Mouse (Mus musculus) fibroblast of lung, adult 2 months (primary cell): ENCODE measurements around the gene Gm5737.

Experiments
- DNase-seq: peaks from one replicate; pipeline ENCODE4 v3.0.0-alpha.2; 2011; ENCODE audit warnings: low read depth

The Gm5737 gene

DNA sequence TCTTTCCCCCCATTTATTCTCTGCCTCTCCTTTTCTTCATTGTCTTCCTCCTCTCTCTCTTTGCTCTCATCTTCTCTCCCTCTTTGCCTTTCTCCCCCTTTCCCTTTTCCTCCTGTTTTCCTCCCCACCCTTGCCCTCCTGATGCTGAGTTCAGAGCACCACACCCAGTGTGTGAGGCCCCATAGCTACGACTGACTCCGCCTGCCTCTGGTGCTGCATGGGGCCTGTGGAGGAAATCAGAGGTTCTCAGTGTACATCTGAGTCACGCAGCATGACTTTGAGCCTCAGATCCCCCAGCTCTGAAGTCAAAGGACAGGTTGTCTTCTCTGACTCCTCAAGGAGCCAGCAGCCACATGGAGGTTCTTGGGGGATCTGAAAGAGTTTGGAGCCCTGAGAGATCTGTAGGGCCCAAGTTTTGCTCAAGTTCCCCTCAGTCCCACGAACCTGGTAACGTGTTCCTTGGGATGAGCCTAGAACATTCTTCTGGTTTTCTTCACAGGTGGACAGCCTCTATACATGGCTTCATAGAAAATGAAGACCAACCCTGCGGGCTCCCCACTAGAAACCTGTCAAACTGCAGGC, at the start of gene Gm5737:
TSS of gene Gm5737 (plus strand) at position 532 of the 582 bp plus-strand sequence.
- no peak for DNase-seq

DNA sequence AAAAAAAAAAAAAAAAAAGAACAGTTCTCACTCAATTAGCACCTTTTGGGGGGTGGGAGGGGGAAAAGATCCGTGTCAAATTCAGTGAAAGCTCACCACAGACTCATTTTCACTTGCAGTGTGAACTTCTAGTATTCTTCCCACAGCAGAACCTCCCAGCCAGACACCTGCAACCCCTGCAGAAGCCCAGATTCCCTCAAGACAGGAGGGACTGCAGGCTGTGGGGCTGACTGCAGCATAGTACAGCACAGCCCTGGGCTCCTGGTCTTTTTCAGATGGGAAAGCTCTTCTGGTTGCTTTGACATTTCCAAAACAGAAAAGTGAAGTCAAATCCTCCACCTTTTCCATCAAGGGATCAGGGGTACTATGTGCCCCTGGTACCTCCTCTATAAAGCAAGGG, 44.8 kb upstream of the Gm5737 start:
- no peak for DNase-seq

DNA sequence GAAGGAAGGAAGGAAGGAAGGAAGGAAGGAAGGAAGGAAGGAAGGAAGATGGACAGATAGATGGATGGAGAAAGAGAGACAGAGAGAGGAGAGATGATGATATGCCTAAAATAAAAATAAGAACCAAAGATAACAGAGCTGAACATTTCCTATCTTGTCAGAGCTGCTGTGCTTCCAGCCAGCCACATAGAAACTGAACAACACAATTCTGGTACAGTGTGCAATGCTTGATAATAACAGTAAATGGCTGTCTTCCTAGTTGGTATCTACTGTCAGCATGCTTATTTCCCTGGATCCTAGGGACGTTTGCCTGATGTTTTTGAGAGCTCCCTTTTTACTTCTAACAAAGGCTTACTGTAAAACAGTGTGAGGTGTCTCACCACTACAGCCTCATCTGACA, 40.8 kb upstream of the Gm5737 start:
- DNase-seq: no peak

DNA sequence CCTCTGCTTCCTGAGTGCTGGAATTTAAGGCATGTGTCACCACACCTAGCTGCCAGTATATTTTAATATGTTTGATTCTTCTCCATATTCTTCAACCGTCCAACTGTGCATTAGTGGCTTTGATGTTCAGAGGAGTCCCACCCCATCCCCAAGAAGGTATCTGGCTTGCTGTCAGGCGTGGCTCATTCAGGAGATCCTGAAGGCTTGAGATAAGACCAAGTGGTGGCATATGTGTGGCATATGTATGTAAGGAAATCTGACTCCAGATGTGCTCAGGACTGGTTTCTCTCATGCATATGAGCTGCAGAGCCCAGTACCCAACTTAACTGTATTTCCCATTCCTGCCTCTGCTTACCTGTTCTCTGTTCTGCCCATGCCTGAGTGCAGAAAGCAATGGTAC, 34.2 kb upstream of the Gm5737 start:
- no peak for DNase-seq

DNA sequence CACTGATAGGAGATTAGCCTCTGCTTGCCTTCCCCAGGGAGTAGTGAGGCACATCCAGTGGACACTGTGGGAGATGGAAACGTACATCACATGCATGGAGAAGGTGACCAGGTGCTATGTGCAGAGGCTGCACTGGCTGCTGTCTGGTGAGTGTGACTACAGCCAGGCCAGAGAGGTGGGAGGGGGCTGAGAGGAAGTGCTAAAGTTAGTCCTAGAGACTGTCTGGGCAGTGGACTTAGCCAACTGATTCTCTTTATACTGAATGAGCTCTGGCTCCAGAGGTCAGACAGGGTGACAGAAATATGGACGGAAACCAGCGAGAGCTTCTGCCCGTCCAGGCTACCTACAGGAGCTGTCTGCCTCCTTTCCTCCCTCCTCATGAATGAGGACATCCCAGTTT, 16.6 kb upstream of the Gm5737 start:
- no peak for DNase-seq

DNA sequence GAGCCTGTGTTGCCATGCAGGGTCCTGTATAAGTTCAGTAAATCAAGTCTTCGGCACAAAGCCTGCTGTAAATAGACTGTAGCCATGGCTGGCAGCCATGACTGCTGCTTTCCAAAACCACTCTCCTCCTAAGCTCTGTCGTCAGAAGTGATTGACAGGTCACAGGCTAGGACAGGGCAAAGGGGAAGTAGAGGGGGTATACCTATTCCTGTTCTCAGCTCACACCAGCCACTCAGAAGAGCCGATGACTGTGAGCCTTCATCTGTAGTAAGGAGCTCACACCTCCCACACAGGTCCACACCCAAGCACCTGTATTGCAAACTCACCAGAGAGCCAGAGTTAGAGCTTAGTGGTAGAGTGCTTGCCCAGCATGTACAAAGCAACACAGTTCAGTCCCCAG, 15.8 kb upstream of the Gm5737 start:
- no peak for DNase-seq

DNA sequence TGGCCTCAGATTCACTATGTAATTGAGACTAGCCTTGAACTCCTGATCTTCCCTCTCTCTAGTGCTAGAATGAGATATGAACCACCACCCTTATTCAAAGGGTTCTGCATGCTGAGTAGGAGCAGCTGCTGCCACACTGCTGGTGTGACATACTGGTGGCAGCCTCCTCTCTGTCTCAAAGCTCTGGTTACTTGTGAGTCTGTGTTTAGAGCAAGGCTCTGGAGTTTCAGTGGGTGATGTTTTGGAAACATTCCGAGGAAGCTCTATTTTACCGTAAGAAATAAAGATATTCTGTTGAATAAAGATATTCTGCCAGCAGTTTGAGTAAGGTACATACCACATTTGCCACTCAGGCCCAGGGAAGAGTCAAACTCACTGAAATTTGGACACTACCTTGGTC, 8.9 kb upstream of the Gm5737 start:
- no peak for DNase-seq

DNA sequence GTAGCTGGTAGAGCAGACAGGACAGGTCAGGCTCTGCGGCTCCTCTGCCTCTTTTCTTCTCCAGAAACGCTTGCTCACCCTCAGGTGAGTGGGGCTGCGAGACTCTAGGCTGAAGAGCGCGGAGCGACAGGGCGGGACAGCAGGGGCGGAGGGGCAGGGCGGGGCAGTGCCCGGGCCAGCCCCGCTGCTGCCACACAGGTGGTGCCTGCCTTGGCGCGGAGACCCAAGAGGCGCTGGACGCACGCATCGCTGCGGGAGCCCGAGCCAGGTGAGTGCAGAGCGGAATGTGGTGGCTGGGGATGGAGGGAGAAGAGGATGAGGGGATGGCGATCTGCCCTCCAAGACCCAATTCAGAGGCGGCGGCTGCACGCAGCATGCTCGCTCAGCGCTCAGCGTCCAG, 2.5 kb upstream of the Gm5737 start:
- DNase-seq: no peak

DNA sequence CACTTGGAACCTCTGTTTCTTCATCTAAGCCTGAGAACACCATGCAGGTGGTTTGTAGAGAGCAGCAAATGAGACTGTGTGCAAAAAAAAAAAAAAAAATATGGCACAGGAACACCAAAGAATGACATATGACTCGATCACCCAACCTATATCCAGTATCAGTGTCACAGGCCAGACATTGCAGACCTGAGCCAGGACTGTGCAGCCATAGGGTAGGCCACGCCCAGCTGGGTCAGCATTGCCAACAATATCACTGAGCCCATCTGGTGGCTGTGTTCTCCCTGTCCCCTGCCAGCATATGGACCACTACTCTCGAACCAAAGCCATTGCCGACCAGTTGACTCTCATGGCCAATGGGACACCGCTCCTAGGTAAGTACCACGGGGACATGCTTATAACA, 5.4 kb downstream of the Gm5737 start:
- DNase-seq: no peak

DNA sequence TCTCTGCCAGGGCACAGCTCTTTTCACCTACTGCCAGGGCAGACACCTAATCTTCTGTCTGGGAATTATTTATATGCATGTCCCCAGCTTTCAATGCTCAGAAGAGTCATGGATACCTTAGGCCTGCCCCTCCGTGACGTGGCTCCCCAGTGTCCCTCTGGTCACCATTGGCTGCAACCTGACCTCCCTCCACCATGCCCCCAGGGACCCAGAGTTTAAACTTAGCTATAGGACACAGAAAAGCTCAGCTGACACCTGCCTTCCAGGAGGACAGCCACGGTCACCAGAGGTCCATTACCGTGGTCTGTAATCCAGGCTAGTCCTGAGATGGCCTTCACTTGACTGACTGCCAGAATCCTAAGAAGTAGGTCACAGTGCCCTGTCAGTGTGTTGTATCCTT, 7.2 kb downstream of the Gm5737 start:
- no peak for DNase-seq

DNA sequence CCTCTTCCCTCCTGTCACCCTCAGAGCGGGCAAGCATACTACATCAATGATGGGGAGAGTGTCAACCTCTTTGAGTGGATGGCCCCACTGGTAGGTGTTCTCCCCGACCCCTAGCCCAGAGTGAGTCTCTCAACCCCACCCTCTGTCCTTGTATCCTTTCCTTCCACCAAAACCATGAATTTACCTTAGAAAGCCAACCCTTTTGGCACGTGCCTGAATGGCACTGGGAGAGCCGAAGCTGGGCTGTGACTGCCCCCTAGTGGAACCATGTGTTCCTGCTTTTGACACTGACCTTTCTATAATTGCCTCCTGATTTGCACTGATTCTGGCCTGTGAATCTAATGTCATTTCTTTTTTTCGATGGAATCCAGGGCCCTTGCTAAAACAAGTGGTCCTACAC, 11.1 kb downstream of the Gm5737 start:
- no peak for DNase-seq

DNA sequence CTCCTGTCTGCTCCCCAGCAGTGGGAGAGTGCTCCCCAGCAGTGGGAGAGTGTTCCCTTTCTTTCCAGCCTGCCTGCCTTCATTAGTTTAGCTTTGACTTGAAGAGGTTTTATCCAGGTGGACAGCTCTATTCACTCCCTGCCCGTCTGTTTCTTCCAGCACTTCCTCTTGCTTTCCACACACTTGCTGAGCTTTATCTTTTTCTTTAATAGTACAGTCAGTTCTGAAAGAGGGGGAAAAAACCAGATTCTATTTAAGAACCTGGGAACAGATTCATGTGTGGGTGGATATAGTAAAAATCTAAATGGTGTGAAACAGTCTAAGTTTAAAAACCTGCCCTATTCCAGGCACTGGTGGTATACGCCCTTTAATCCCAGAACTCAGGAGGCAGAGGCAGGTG, 12.9 kb downstream of the Gm5737 start:
- DNase-seq: no peak

DNA sequence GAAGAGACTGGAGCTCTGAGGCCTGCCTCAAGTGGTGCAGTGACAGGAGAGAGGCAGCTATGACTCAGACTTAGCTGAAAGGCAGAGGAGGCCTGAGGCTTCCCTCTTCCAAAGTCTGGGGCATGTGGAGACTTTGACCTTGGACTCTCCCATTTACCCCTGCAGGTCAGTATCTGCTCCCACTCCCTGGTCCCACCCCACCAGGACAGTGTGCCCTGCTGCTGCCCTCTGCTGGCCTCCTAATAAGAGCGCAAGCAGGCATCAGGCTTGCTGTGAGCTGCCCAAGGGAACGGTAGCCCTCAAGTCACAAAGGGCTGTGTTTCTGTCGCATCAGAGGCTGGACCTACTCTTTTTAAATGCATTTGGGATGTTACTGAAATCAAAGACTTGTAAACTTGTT, 14.2 kb downstream of the Gm5737 start:
- no peak for DNase-seq

DNA sequence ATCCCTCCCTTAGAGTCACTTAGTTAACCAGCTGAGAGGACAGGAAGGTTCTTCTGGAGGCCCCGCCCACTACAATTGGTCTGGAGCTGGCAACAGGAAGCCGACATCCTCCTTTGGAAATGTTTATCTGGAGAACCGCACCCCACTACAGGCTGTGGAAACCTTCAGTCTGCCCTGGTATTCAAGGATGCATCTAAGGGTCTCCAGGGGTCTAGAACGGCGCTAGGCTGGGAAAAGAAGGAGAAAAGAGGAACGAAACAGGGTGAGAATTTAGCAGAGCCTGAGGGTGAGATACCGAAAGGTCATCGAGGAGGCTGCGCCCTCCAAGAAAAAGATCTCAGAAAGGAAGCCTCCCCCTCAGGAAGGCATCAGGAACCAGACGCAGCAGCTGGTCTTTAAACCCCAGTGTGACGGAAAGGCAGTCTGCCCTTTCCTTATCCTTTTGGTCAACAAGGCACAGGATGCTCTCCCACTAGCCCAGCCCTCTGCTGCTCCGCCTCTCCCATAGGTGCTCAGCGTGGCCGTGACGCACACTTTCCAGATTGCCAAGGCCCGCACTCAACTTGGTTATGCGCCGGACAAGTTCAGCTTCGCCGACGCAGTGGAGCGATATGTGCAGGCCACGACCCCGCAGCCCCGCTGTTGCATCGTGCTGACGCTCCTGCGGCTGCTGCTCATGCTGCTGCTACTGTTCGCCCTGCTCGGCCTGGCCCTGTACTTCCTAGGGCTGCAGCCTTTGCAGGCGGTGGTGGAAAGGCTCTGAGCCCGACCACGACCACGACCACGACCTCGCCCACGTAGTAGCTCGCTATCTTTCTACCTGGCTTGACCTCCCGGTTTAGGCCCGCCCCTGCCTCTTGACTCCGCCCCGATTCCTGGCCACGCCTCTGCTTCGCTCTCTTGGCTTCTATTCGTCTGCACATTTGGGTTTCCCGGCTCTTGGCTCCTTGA, 18.5 kb downstream of the Gm5737 start:
- DNase-seq: no peak

DNA sequence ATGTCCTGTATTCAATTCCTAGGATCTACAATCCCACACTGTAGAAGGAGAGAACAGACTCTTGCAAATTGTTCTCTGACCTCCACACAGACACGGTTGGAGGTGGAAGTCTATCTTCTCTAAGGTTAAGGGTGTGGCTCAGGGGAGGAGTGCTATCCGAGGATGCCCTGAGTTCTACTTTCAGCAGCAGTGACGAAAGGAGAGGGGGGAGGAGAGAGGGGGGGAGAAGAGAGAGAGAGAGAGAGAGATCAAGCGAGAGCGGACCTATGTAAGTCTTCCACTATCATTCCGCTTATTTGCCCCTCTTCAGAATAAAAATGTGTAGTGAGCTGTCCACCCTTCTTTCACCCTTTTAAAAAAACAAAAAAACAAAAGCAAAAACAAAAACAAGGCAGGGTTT, 22.3 kb downstream of the Gm5737 start:
- DNase-seq: no peak

DNA sequence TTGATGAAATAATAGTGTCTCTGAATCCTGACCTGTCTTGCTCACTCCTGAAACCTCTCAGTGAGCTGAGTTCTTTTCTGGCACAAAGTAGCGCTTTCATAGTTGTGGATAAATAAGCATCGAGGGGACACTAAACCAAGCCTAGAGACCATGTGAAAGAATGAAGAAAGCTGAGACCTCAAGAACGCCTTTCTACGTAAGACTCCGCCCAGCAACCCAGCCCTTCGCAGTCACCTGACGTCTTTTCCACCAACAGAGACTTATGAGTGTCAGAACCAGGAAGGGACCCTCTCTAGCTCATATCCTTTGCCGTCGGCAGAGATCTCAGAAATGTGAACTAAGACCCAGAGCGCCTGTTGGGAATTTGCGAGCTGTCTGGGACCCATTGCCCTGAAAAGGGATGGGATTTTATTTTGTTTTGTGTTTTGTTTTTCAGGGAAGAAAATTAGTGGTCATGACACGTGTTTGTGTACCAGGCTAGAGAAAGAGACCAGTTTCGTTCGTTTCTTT, 22.8 kb downstream of the Gm5737 start:
- peak; percentile 81 for DNase-seq

DNA sequence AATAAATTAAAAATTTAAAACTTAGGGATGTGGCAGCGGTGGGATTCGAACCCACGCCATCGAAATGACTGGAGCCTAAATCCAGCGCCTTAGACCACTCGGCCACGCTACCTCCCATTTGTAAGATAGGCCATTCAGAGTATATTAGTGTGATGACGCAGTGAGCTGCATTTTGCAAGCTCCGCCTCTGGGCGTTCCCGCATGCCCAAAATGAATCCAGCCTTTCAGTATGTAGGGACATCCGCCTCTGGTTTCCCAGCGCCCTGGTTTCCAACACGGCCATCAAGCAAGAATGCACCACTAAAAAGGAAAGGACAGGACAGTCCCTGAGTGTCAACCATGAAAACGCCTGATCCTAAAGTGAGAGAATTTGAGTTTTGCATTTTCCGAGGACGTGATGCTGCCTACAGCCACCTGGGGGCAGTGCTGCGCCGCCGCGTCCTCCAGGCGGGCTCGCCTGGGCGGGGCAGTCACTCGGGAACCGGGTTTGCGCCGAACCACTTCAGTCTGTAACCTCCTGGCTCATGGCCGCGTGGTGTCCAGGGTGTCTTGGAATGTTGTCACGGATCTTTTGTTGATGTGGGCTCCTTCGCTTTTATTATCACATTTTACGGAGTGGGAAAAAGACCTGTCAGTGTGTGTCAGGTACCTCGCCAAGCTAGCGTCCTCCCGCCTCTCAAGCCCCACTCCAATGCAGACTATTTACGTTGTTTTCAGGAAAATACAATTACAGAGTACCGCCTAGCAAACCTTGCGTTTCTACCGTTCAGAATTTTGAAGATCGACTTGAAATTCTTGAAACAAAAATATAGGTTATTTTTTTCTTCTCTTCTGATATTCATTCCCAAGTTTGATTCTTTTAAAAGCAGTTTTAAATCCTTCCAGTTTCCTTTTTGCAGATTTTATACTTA, 23.5 kb downstream of the Gm5737 start:
- DNase-seq: peak; percentile 94

DNA sequence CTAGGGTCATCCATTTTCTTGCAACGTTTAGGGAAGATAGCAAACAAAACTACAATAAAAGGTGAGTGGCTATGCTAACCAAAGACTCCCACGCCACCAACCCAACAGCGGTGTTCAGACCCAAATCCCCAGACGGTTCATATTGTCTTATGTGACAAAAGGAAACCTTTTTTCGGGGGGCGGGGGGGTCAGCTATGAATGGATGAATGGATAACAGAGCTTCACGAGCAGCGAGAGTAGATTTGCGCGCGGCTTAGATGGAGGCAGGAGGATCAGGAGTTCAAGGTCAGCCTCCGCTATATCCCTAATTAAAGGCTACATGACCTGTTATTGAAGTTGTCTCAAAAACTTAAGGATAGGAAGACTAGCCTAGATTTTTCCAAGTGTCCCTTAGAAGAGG, 24.2 kb downstream of the Gm5737 start:
- no peak for DNase-seq

DNA sequence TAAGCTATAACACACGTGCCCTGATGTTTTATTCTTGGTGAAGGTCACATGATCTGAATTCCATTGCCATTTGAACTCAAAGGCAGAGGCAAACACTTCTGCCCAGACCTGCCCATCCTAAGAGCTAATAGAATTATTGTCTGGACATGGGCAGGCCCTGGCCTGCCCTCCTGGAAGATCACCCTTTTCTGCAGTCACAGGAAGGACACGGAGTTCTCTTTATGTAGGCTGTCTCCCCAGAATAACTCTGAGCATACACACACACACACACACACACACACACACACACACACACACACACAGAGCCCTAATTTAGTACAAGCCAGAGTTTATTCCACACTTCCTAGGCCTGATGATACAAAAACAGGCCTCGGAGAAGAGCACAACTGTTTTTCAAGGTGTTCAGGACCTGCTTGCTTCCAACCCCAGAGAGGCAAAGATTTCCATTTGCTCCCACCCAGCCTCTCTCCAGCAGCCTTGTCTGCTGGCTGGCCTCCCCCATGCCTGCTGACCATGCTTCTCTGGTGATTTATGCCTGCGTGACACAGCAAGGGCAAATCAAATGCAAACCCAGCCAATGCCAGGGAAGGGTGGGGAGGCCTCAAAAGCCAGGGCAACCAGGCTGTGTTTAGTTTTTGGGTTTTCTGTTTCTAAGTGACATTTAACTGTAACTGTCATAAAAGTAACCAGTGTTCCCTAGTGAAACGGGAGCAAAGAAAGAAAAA, 26.4 kb downstream of the Gm5737 start:
- DNase-seq: no peak

DNA sequence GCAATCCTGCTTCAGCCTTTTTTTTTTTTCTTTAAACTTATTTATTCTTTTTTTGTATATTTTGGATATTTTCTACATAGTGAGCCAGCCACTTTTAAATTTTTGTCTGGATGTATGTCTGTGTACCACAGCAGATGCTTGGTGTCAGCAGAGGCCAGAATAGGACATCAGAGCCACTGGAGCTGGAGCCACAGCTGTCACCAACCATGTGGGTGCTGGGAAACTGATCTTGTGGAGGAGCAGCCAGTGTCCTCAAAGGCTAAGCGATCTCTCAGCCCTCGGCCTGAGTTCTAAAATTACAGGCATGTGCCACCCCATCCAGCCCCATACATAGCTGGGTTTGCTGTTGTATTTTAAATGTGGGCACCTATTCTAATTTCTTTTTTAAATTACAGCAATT, 27.6 kb downstream of the Gm5737 start:
- no peak for DNase-seq

DNA sequence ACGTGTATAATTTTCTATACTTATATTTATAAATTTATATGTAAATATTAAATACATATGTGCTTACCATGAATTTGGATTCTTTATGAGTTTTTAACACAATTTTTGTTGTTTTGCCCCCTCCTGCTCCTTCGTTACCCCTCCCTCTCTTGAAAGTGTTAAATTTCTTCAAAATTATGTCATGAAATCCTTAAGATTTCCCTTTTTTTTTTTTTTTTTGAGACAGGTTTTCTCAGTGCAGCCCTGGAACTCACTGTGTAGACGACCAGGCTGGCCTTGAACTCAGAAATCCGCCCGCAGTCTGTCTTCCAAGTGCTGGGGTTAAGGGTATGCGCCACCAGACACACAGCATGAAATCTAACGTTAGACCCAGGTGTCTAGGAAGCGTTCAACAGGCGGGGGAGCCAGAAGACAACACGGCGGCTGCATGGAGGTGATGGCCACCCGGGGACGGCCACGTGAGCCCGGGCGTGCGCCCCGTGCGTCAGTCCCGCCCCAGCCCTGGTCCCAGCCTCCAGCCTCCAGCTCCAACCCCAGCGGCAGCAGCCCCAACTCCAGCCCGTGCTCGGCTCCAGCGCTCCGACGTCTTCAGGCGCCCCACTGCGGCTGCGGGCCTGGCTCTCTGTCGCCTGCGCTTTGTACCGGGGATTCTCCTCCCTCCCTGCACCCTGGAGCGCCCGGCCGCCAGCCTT, 30.3 kb downstream of the Gm5737 start, which contains the start of gene Eef2k:
TSS of gene Eef2k (plus strand) at position 487 of the 692 bp plus-strand sequence.
- DNase-seq: peak; percentile 83
